ENCODE assay signal across 10 mouse cellular contexts in the genomic region with DNA sequence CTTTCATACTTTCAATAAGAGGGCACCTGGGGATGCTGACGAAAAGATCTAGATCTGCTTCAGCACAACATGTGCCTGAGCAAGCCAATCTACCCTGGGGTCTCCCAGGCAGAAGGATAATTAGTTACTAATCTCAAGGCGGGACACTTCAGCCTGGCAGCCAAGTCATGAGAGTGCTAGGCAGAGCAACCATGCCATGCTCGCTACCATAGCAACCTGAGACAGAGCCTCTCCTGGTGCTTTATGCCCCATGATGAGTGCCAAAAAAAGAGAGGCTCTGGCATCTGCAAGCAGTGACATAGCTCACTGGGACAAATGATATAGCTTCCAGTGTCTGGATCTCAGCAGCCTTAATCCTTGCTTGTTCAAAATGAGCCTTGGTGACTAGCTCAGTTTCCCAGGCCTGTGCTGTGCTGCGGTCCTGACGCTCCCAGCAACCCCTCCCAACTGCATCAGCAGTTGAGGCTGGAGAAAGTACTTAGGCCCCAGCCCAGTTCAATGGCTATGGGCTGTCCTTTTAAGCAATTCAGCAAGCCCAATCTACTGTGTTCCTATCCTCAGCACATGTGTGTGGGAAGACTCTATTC. TPM values are rescaled to one million over a fixed set of nuclear protein-coding genes. Genes with fewer than 3 reads are reported as not detected.
DNase-seq lines count a peak whose midpoint lies in the region; ATAC-seq and TF ChIP-seq lines count a peak whose summit lies in the region.
"Had no signal": no experiment of that assay in that cellular context is flagged by ENCODE, and none has a peak within 500 bp of the region (broad histone marks: within the 10 kb centered on the region; RNA-seq: fewer than 3 reads in every experiment).

No protein-coding gene starts in this region.

- H3K4me2 ChIP-seq in stomach, postnatal 0 days (replicated peaks; ENCODE audit: low read depth), result no peak overlapping the region
- H3K4me2 ChIP-seq: stomach, embryonic 15.5 days had no signal

- ATAC-seq in stomach, postnatal 0 days (ENCODE audit: low FRiP score, low TSS enrichment), result 0 out of 2 replicates have a peak, but pooled peaks have one; percentile 10
- ATAC-seq in granulocyte monocyte progenitor cell, adult 5-6 weeks (replicated peaks; ENCODE audit: poor library complexity, severe bottlenecking), result no peak

- no peak for TF ChIP-seq EP300 in stomach, postnatal 0 days (optimal IDR thresholded peaks at IDR 0.05)

- H3K36me3 ChIP-seq in stomach, postnatal 0 days (ENCODE audit: control insufficient read depth, insufficient read depth, low read length), result no peaks in the 10 kb centered on the region
- H3K36me3 ChIP-seq: stomach, embryonic 15.5 days had no signal

- TF ChIP-seq CTCF in stomach, postnatal 0 days (IDR thresholded peaks at IDR 0.05; ENCODE audit: low read depth), result no peak

- no peaks in the 10 kb centered on the region for H3K9me3 ChIP-seq in stomach, postnatal 0 days (ENCODE audit: control insufficient read depth, low read length)
- H3K9me3 ChIP-seq: stomach, embryonic 15.5 days had no signal

- WGBS in stomach, postnatal 0 days, result 65% methylated on average over 5 of the region's 5 CpGs

- H3K27me3 ChIP-seq in stomach, postnatal 0 days (ENCODE audit: control insufficient read depth, insufficient read depth, low read length), result no peaks in the 10 kb centered on the region
- H3K27me3 ChIP-seq: stomach, embryonic 15.5 days had no signal

- H3K9ac ChIP-seq in stomach, postnatal 0 days (ENCODE audit: low read length), result no peak overlapping the region
- H3K9ac ChIP-seq: stomach, embryonic 15.5 days had no signal

- DNase-seq in frontal cortex, postnatal 36 days (ENCODE audit: low spot score in 2 of 2), result peak; percentile 8 to 22
- DNase-seq in frontal cortex, postnatal 14 days (ENCODE audit: low spot score in 2 of 2), result no peak
- peak; percentile 66 for DNase-seq in retina, postnatal 1 day
- DNase-seq in retina, embryonic 14.5 days (ENCODE audit: low spot score), result no peak
- peak; percentile 29 for DNase-seq in kidney, postnatal 10 days
- DNase-seq in stomach, postnatal 0 days (ENCODE audit: low spot score), result no peak
- no peak for DNase-seq in thymus, adult 18-20 months
- DNase-seq: adrenal gland, postnatal 14 days had no signal

- no peaks in the 10 kb centered on the region for H3K4me1 ChIP-seq in stomach, postnatal 0 days (replicated peaks; ENCODE audit: control insufficient read depth, insufficient read depth)
- H3K4me1 ChIP-seq: stomach, embryonic 15.5 days had no signal

- H3K4me3 ChIP-seq in stomach, postnatal 0 days (ENCODE audit: low read depth, low read length), result no peak overlapping the region
- H3K4me3 ChIP-seq: stomach, embryonic 15.5 days had no signal

- H3K27ac ChIP-seq in stomach, postnatal 0 days (replicated peaks), result no peak overlapping the region
- H3K27ac ChIP-seq: stomach, embryonic 15.5 days had no signal

RNA-seq across cellular contexts. Expression of a gene that starts 32.8 kb away (rescaled TPM):
- 2.0 and 2.2 TPM in 2 replicates for polyA plus RNA-seq in stomach, postnatal 0 days (2015; fragmentation: Nextera tagmentation; extraction: Ambion mirVana)
- 8.0 and 12.6 TPM in 2 replicates for total RNA-seq in granulocyte monocyte progenitor cell, adult 5-6 weeks (2014; fragmentation: Nextera tagmentation)
- total RNA-seq in granulocyte monocyte progenitor cell, adult 5-6 weeks (2017), result 6.9 and 8.7 TPM in 2 replicates

RNA-seq across cellular contexts. Expression of a gene that starts 56.7 kb away (rescaled TPM):
- polyA plus RNA-seq in stomach, postnatal 0 days (2015; fragmentation: Nextera tagmentation; extraction: Ambion mirVana), result 11.1 and 11.4 TPM in 2 replicates
- 15.0 and 19.9 TPM in 2 replicates for total RNA-seq in granulocyte monocyte progenitor cell, adult 5-6 weeks (2014; fragmentation: Nextera tagmentation)
- 15.9 and 18.4 TPM in 2 replicates for total RNA-seq in granulocyte monocyte progenitor cell, adult 5-6 weeks (2017)

Comparison
In these comparisons a context has a peak if more than half of its experiments do, and no peak if none do; other contexts are left out.
1. DNase-seq: peak in frontal cortex, postnatal 36 days (2 of 2), retina, postnatal 1 day (single experiment) and kidney, postnatal 10 days (single experiment); none in frontal cortex, postnatal 14 days (0 of 2), retina, embryonic 14.5 days (single experiment), stomach, postnatal 0 days (single experiment) and thymus, adult 18-20 months (0 of 2).